Mouse (Mus musculus) stomach, postnatal 0 days (tissue): ENCODE data around the gene H2-M5. TPM values are rescaled to one million over a fixed set of nuclear protein-coding genes. Genes with fewer than 3 reads are reported as not detected.
A peak's percentile ranks its signal among the peaks of the same experiment; 100 is the strongest.
"Not testable (repeated sequence)": the region's sequence is repeated elsewhere in the genome, so short reads cannot be mapped to it uniquely, and the experiment has no call there.

Experiments
- ATAC-seq: fragments of 200-750 bp; cut with Nextera tagmentation; 2 replicates; pipeline ENCODE4 v1.8.0; 2017; ENCODE audit not compliant: low FRiP score, low TSS enrichment
- DNase-seq: peaks from one replicate; pipeline ENCODE4 v3.0.0-alpha.2; 2016; ENCODE audit warnings: low spot score
- H3K27ac ChIP-seq: fragments of 300-500 bp; sonication (generic); replicated peaks from 2 replicates; pipeline ENCODE4 v1.5.1; 2014; ENCODE audit warnings: mild to moderate bottlenecking, control low read depth
- H3K27me3 ChIP-seq: fragments of 300-500 bp; sonication (generic); 2 replicates; pipeline ENCODE4 v1.6.1; 2014; ENCODE audit warnings: low read length; ENCODE audit not compliant: control insufficient read depth, insufficient read depth
- H3K36me3 ChIP-seq: fragments of 300-500 bp; sonication (generic); 2 replicates; pipeline ENCODE4 v1.6.1; 2014; ENCODE audit warnings: low read length, mixed read lengths; ENCODE audit not compliant: control insufficient read depth, insufficient read depth
- H3K4me1 ChIP-seq: fragments of 300-500 bp; sonication (generic); replicated peaks from 2 replicates; pipeline ENCODE4 v1.6.1; 2014; ENCODE audit warnings: antibody characterized with exemption; ENCODE audit not compliant: control insufficient read depth, insufficient read depth
- H3K4me2 ChIP-seq: fragments of 300-500 bp; sonication (generic); replicated peaks from 2 replicates; pipeline ENCODE4 v1.6.1; 2014; ENCODE audit warnings: low read depth, mild to moderate bottlenecking, control low read depth, moderate library complexity
- H3K4me3 ChIP-seq: fragments of 300-500 bp; sonication (generic); 2 replicates; pipeline ENCODE4 v1.5.1; 2014; ENCODE audit warnings: low read depth, low read length, control low read depth
- H3K9ac ChIP-seq: fragments of 300-500 bp; sonication (generic); 2 replicates; pipeline ENCODE4 v1.6.1; 2014; ENCODE audit warnings: mild to moderate bottlenecking, low read length, control low read depth, mixed read lengths
- H3K9me3 ChIP-seq: fragments of 300-500 bp; sonication (generic); 2 replicates; pipeline ENCODE4 v1.6.1; 2016; ENCODE audit warnings: low read length; ENCODE audit not compliant: control insufficient read depth
- CTCF ChIP-seq: IDR thresholded peaks from 2 replicates; pipeline ENCODE4 v1.5.1; 2016; ENCODE audit warnings: antibody characterized with exemption, low read depth, mild to moderate bottlenecking, moderate library complexity
- EP300 ChIP-seq: optimal IDR thresholded peaks from 2 replicates; pipeline ENCODE3; 2016; ENCODE audit warnings: antibody characterized with exemption
- WGBS: fragments of 180-500 bp; shearing (Covaris S2); extraction: QIAGEN DNeasy Blood & Tissue Kit; methylation state at CpG from one replicate; pipeline ENCODE4 v1.1.7; 2014; 5-methylcytosine and 5-hydroxymethylcytosine counted together
- polyA plus RNA-seq: library from polyadenylated mRNA; unstranded; fragments of >200 nt; fragmentation: Nextera tagmentation; extraction: Ambion mirVana; gene quantifications from 2 replicates; pipeline ENCODE4 v1.2.1, GENCODE M21; 2015

The H2-M5 gene
- polyA plus RNA-seq, 1 experiment from 2014 or later, result 0.05 TPM

GRCm38 (mm10) chr17:36997033-36997735 is 7.8 kb upstream of the H2-M5 start:
- Histone ChIP-seq H3K4me2 (no peak overlapping the region), H3K4me3 (no peak overlapping the region), H3K4me1 (no peaks in the 10 kb centered on the region), H3K9me3 (no peaks in the 10 kb centered on the region), H3K36me3 (no peaks in the 10 kb centered on the region), H3K27ac (no peak overlapping the region), H3K9ac (no peak overlapping the region), H3K27me3 (no peaks in the 10 kb centered on the region)
- 26% methylated on average over 7 of the region's 7 CpGs for WGBS
- ATAC-seq (peak; percentile 63; the same call in 1 of the 2 replicates), DNase-seq (peak; percentile 78)
- TF ChIP-seq EP300 (no peak), CTCF (peak; percentile 91)

GRCm38 (mm10) chr17:36995448-36995847 is 6.1 kb upstream of the H2-M5 start:
- H3K9me3 ChIP-seq, result no peaks in the 10 kb centered on the region
- H3K36me3 ChIP-seq, result no peaks in the 10 kb centered on the region
- H3K27me3 ChIP-seq, result no peaks in the 10 kb centered on the region
- ATAC-seq, result no peak
- H3K9ac ChIP-seq, result no peak overlapping the region
- no peak for TF ChIP-seq EP300
- no peak for TF ChIP-seq CTCF
- H3K4me2 ChIP-seq, result no peak overlapping the region
- no peaks in the 10 kb centered on the region for H3K4me1 ChIP-seq
- no peak overlapping the region for H3K27ac ChIP-seq
- 56% methylated on average over 3 of the region's 3 CpGs for WGBS
- no peak overlapping the region for H3K4me3 ChIP-seq
- no peak for DNase-seq

GRCm38 (mm10) chr17:36994528-36994927 is 5.2 kb upstream of the H2-M5 start:
- no peaks in the 10 kb centered on the region for H3K36me3 ChIP-seq
- H3K4me3 ChIP-seq, result no peak overlapping the region
- no peak overlapping the region for H3K27ac ChIP-seq
- no peaks in the 10 kb centered on the region for H3K4me1 ChIP-seq
- ATAC-seq (no peak), DNase-seq (no peak)
- H3K9ac ChIP-seq, result no peak overlapping the region
- TF ChIP-seq CTCF (no peak), EP300 (no peak)
- no peaks in the 10 kb centered on the region for H3K27me3 ChIP-seq
- no peaks in the 10 kb centered on the region for H3K9me3 ChIP-seq
- 89% methylated on average over 2 of the region's 2 CpGs for WGBS
- no peak overlapping the region for H3K4me2 ChIP-seq

- no peak overlapping the region for H3K4me2 ChIP-seq
- H3K36me3 ChIP-seq, result no peaks in the 10 kb centered on the region
- 86% methylated on average over 4 of the region's 4 CpGs for WGBS
- H3K9me3 ChIP-seq, result no peaks in the 10 kb centered on the region
- 0 out of 2 replicates have a peak, but pooled peaks cover under 1% of the 10 kb centered on the region for H3K4me1 ChIP-seq
- H3K4me3 ChIP-seq, result no peak overlapping the region
- TF ChIP-seq EP300, result no peak
- TF ChIP-seq CTCF, result no peak
- H3K27ac ChIP-seq, result no peak overlapping the region
- ATAC-seq, result no peak
- no peaks in the 10 kb centered on the region for H3K27me3 ChIP-seq
- DNase-seq, result no peak
- no peak overlapping the region for H3K9ac ChIP-seq
These were observed 4.5 kb upstream of the H2-M5 start for GRCm38 (mm10) chr17:36993770-36994325.

GRCm38 (mm10) chr17:36992336-36993104 is 3.2 kb upstream of the H2-M5 start:
- no peak for TF ChIP-seq EP300
- no peak for TF ChIP-seq CTCF
- H3K27me3 ChIP-seq, result no peaks in the 10 kb centered on the region
- no peak overlapping the region for H3K27ac ChIP-seq
- no peak overlapping the region for H3K9ac ChIP-seq
- no peak for DNase-seq
- 66% methylated on average over 3 of the region's 3 CpGs for WGBS
- no peak overlapping the region for H3K4me2 ChIP-seq
- no peaks in the 10 kb centered on the region for H3K36me3 ChIP-seq
- H3K9me3 ChIP-seq, result no peaks in the 10 kb centered on the region
- no peak for ATAC-seq
- H3K4me3 ChIP-seq, result no peak overlapping the region
- 0 out of 2 replicates have a peak, but pooled peaks cover 2% of the 10 kb centered on the region for H3K4me1 ChIP-seq

GRCm38 (mm10) chr17:36990630-36991029 is 1.3 kb upstream of the H2-M5 start:
- H3K4me1 ChIP-seq, H3K27me3 ChIP-seq, H3K9me3 ChIP-seq, H3K9ac ChIP-seq, ATAC-seq, H3K4me2 ChIP-seq, H3K4me3 ChIP-seq, H3K36me3 ChIP-seq, DNase-seq, H3K27ac ChIP-seq: not testable (repeated sequence)
- 95% methylated on average over 5 of the region's 6 CpGs for WGBS
